Mouse (Mus musculus): Measurements from ENCODE around the gene Diablo. TPM values are rescaled to one million over a fixed set of nuclear protein-coding genes. Genes with fewer than 3 reads are reported as not detected.
A peak's percentile ranks its signal among the peaks of the same experiment; 100 is the strongest.

Diablo gene
- polyA plus RNA-seq, 2 experiments, result 85.2 to 97.4 TPM

- Histone ChIP-seq H3K4me1 (ENCODE audit: control insufficient read depth, insufficient read depth, low read length) (0 out of 2 replicates have a peak, but pooled peaks cover 3% of the 10 kb centered on the region), H3K9me3 (ENCODE audit: control insufficient read depth, low read length) (no peaks in the 10 kb centered on the region), H3K4me3 (replicated peaks; ENCODE audit: low read length) (no peak overlapping the region), H3K9ac (ENCODE audit: low read depth, low read length, severe bottlenecking) (no peak overlapping the region), H3K4me2 (replicated peaks; ENCODE audit: low read depth, low read length, severe bottlenecking) (no peak overlapping the region), H3K27me3 (ENCODE audit: control insufficient read depth, insufficient read depth, low read length) (no peaks in the 10 kb centered on the region), H3K27ac (replicated peaks; ENCODE audit: low read depth, low read length) (no peak overlapping the region), H3K36me3 (ENCODE audit: control insufficient read depth, insufficient read depth, low read length) (no peaks in the 10 kb centered on the region)
- no peak for TF ChIP-seq POLR2A (IDR thresholded peaks at IDR 0.05; ENCODE audit: borderline replicate concordance, extremely low read depth, insufficient read depth, insufficient read length)
- DNase-seq (ENCODE audit: low spot score), result no peak
- no peak for ATAC-seq (ENCODE audit: low FRiP score, low read depth)
- WGBS, result 85% methylated on average over 4 of the region's 4 CpGs
Measured at GRCm38 (mm10) chr5:123501973-123502372, 22.0 kb downstream of the Diablo start.

GRCm38 (mm10) chr5:123499717-123500116 is 24.3 kb downstream of the Diablo start:
- TF ChIP-seq POLR2A (IDR thresholded peaks at IDR 0.05; ENCODE audit: borderline replicate concordance, extremely low read depth, insufficient read depth, insufficient read length), result no peak
- Histone ChIP-seq H3K4me2 (replicated peaks; ENCODE audit: low read depth, low read length, severe bottlenecking) (no peak overlapping the region), H3K27ac (replicated peaks; ENCODE audit: low read depth, low read length) (no peak overlapping the region), H3K9me3 (ENCODE audit: control insufficient read depth, low read length) (no peaks in the 10 kb centered on the region), H3K4me3 (replicated peaks; ENCODE audit: low read length) (no peak overlapping the region), H3K9ac (ENCODE audit: low read depth, low read length, severe bottlenecking) (no peak overlapping the region), H3K36me3 (ENCODE audit: control insufficient read depth, insufficient read depth, low read length) (no peaks in the 10 kb centered on the region), H3K4me1 (ENCODE audit: control insufficient read depth, insufficient read depth, low read length) (0 out of 2 replicates have a peak, but pooled peaks cover 3% of the 10 kb centered on the region), H3K27me3 (ENCODE audit: control insufficient read depth, insufficient read depth, low read length) (no peaks in the 10 kb centered on the region)
- 35% methylated on average over 4 of the region's 4 CpGs for WGBS
- no peak for ATAC-seq (ENCODE audit: low FRiP score, low read depth)
- DNase-seq (ENCODE audit: low spot score), result no peak

- DNase-seq (ENCODE audit: low spot score), result no peak
- no peak for TF ChIP-seq POLR2A (IDR thresholded peaks at IDR 0.05; ENCODE audit: borderline replicate concordance, extremely low read depth, insufficient read depth, insufficient read length)
Measured at GRCm38 (mm10) chr5:123489935-123490334, 34.0 kb downstream of the Diablo start.

GRCm38 (mm10) chr5:123489112-123489785 is 34.7 kb downstream of the Diablo start, which contains the start of the genes Lrrc43 and Il31:
TSS of gene Lrrc43 (plus strand) at chr5:123489305.
TSS of gene Il31 (minus strand) at chr5:123489489.
- ATAC-seq (ENCODE audit: low FRiP score, low read depth) (no peak), DNase-seq (ENCODE audit: low spot score) (no peak)
- Histone ChIP-seq H3K27me3 (ENCODE audit: control insufficient read depth, insufficient read depth, low read length) (no peaks in the 10 kb centered on the region), H3K27ac (replicated peaks; ENCODE audit: low read depth, low read length) (no peak within 1 kb of the TSS), H3K4me2 (replicated peaks; ENCODE audit: low read depth, low read length, severe bottlenecking) (peak within 1 kb of the TSS; percentile 28; the same call in 1 of the 2 replicates), H3K9ac (ENCODE audit: low read depth, low read length, severe bottlenecking) (peak within 1 kb of the TSS; percentile 36; the same call in 1 of the 2 replicates), H3K4me1 (ENCODE audit: control insufficient read depth, insufficient read depth, low read length) (no peaks in the 10 kb centered on the region; the same call in 1 of the 2 replicates), H3K9me3 (ENCODE audit: control insufficient read depth, low read length) (no peaks in the 10 kb centered on the region), H3K36me3 (ENCODE audit: control insufficient read depth, insufficient read depth, low read length) (no peaks in the 10 kb centered on the region), H3K4me3 (replicated peaks; ENCODE audit: low read length) (no peak within 1 kb of the TSS)
- TF ChIP-seq POLR2A (IDR thresholded peaks at IDR 0.05; ENCODE audit: borderline replicate concordance, extremely low read depth, insufficient read depth, insufficient read length), result no peak
- 11% methylated on average over 25 of the region's 25 CpGs for WGBS

More at GRCm38 (mm10) chr5:123489935-123490334, 34.0 kb downstream of the Diablo start:
- no peaks in the 10 kb centered on the region for H3K9me3 ChIP-seq (ENCODE audit: control insufficient read depth, low read length)
- no peaks in the 10 kb centered on the region; the same call in 1 of the 2 replicates for H3K4me1 ChIP-seq (ENCODE audit: control insufficient read depth, insufficient read depth, low read length)
- no peak overlapping the region for H3K4me3 ChIP-seq (replicated peaks; ENCODE audit: low read length)
- no peak for ATAC-seq (ENCODE audit: low FRiP score, low read depth)
- no peaks in the 10 kb centered on the region for H3K36me3 ChIP-seq (ENCODE audit: control insufficient read depth, insufficient read depth, low read length)
- H3K9ac ChIP-seq (ENCODE audit: low read depth, low read length, severe bottlenecking), result no peak overlapping the region
- no peak overlapping the region for H3K27ac ChIP-seq (replicated peaks; ENCODE audit: low read depth, low read length)
- no peak overlapping the region for H3K4me2 ChIP-seq (replicated peaks; ENCODE audit: low read depth, low read length, severe bottlenecking)
- WGBS, result 34% methylated on average over 9 of the region's 9 CpGs
- H3K27me3 ChIP-seq (ENCODE audit: control insufficient read depth, insufficient read depth, low read length), result no peaks in the 10 kb centered on the region

GRCm38 (mm10) chr5:123487659-123488395 is 36.1 kb downstream of the Diablo start:
- Histone ChIP-seq H3K27ac (replicated peaks; ENCODE audit: low read depth, low read length) (no peak overlapping the region), H3K36me3 (ENCODE audit: control insufficient read depth, insufficient read depth, low read length) (no peaks in the 10 kb centered on the region), H3K27me3 (ENCODE audit: control insufficient read depth, insufficient read depth, low read length) (no peaks in the 10 kb centered on the region), H3K9ac (ENCODE audit: low read depth, low read length, severe bottlenecking) (no peak overlapping the region), H3K4me3 (replicated peaks; ENCODE audit: low read length) (no peak overlapping the region), H3K9me3 (ENCODE audit: control insufficient read depth, low read length) (no peaks in the 10 kb centered on the region), H3K4me1 (ENCODE audit: control insufficient read depth, insufficient read depth, low read length) (no peaks in the 10 kb centered on the region; the same call in 1 of the 2 replicates), H3K4me2 (replicated peaks; ENCODE audit: low read depth, low read length, severe bottlenecking) (no peak overlapping the region)
- no peak for TF ChIP-seq POLR2A (IDR thresholded peaks at IDR 0.05; ENCODE audit: borderline replicate concordance, extremely low read depth, insufficient read depth, insufficient read length)
- 83% methylated on average over 11 of the region's 11 CpGs for WGBS
- no peak for DNase-seq (ENCODE audit: low spot score)
- no peak for ATAC-seq (ENCODE audit: low FRiP score, low read depth)
